Mouse (Mus musculus) cerebellum, postnatal 36 days (tissue): ENCODE results near the gene Utp6.
A peak's percentile ranks its signal among the peaks of the same experiment; 100 is the strongest.
"Not testable (repeated sequence)": the region's sequence is repeated elsewhere in the genome, so short reads cannot be mapped to it uniquely, and the experiment has no call there.

Experiments used
- DNase-seq, 2 experiments: peaks; one replicate each; pipeline ENCODE4 v3.0.0; 2021 to 2022; ENCODE audit warnings: mixed read lengths in 2 of 2

Gene Utp6

GRCm38 (mm10) chr11:79962125-79962876 lies at the start of gene Utp6:
Utp6 (minus strand) TSS chr11:79962390.
- peak; percentile 99 to 100 for DNase-seq

GRCm38 (mm10) chr11:79994271-79994988 lies 32.2 kb upstream of the Utp6 start:
- DNase-seq, result no peak

- no peak for DNase-seq
Measured at GRCm38 (mm10) chr11:79993356-79994270, 31.4 kb upstream of the Utp6 start.

GRCm38 (mm10) chr11:79992592-79993355 lies 30.6 kb upstream of the Utp6 start, which contains the start of gene Suz12:
Suz12 (plus strand) TSS chr11:79993106.
- DNase-seq, result peak; percentile 89 to 94

- DNase-seq, result no peak
Measured at GRCm38 (mm10) chr11:79992035-79992591, 29.9 kb upstream of the Utp6 start.

GRCm38 (mm10) chr11:79991600-79991999 lies 29.4 kb upstream of the Utp6 start:
- no peak for DNase-seq

GRCm38 (mm10) chr11:79990120-79990519 lies 27.9 kb upstream of the Utp6 start:
- DNase-seq, result no peak

GRCm38 (mm10) chr11:79987896-79988295 lies 25.7 kb upstream of the Utp6 start:
- no peak for DNase-seq

- no peak for DNase-seq
Measured at GRCm38 (mm10) chr11:79986886-79987285, 24.7 kb upstream of the Utp6 start.

- not testable (repeated sequence) for DNase-seq
Measured at GRCm38 (mm10) chr11:79977747-79978146, 15.6 kb upstream of the Utp6 start.

- not testable (repeated sequence) for DNase-seq
Measured at GRCm38 (mm10) chr11:79977061-79977460, 14.9 kb upstream of the Utp6 start.

- not testable (repeated sequence) for DNase-seq
Measured at GRCm38 (mm10) chr11:79976645-79977044, 14.5 kb upstream of the Utp6 start.

GRCm38 (mm10) chr11:79976222-79976621 lies 14.0 kb upstream of the Utp6 start:
- DNase-seq, result no peak

GRCm38 (mm10) chr11:79975377-79975776 lies 13.2 kb upstream of the Utp6 start:
- DNase-seq, result no peak

GRCm38 (mm10) chr11:79973626-79974476 lies 11.7 kb upstream of the Utp6 start:
- DNase-seq, result peak; percentile 45 to 48

- no peak for DNase-seq
Measured at GRCm38 (mm10) chr11:79973133-79973532, 10.9 kb upstream of the Utp6 start.

- DNase-seq, result no peak
Measured at GRCm38 (mm10) chr11:79967752-79968151, 5.6 kb upstream of the Utp6 start.

- peak in 1 of 2 experiments; percentile 23 for DNase-seq
Measured at GRCm38 (mm10) chr11:79965896-79966295, 3.7 kb upstream of the Utp6 start.

GRCm38 (mm10) chr11:79963212-79963974 lies 1.2 kb upstream of the Utp6 start:
- DNase-seq, result no peak

- no peak for DNase-seq
Measured at GRCm38 (mm10) chr11:79962877-79963183, 640 bp upstream of the Utp6 start.
